Mouse (Mus musculus) embryonic facial prominence, embryonic 10.5 days (tissue): ENCODE results near the gene Mrpl28. TPM values are rescaled to one million over a fixed set of nuclear protein-coding genes. Genes with fewer than 3 reads are reported as not detected.
A peak's percentile ranks its signal among the peaks of the same experiment; 100 is the strongest.
"Not testable (repeated sequence)": the region's sequence is repeated elsewhere in the genome, so short reads cannot be mapped to it uniquely, and the experiment has no call there.

Source experiments
- DNase-seq: peaks from one replicate; pipeline ENCODE4 v3.0.0-alpha.2; 2017; ENCODE audit warnings: low spot score
- H3K27ac ChIP-seq: fragments of 300-500 bp; sonication (generic); replicated peaks from 2 replicates; pipeline ENCODE4 v1.5.1; 2016; ENCODE audit warnings: mild to moderate bottlenecking
- H3K27me3 ChIP-seq: fragments of 300-500 bp; sonication (generic); replicated peaks from 2 replicates; pipeline ENCODE4 v1.6.1; 2016; ENCODE audit warnings: low read depth, mild to moderate bottlenecking; ENCODE audit not compliant: poor library complexity, severe bottlenecking
- H3K36me3 ChIP-seq: fragments of 300-500 bp; sonication (generic); replicated peaks from 2 replicates; pipeline ENCODE4 v1.6.1; 2016; ENCODE audit warnings: mild to moderate bottlenecking, moderate library complexity
- H3K4me1 ChIP-seq: fragments of 300-500 bp; sonication (generic); 2 replicates; pipeline ENCODE4 v1.6.1; 2016
- H3K4me3 ChIP-seq: fragments of 300-500 bp; sonication (generic); 2 replicates; pipeline ENCODE4 v1.5.1; 2016; ENCODE audit warnings: mild to moderate bottlenecking, moderate library complexity
- H3K9me3 ChIP-seq: fragments of 300-500 bp; sonication (generic); 2 replicates; pipeline ENCODE4 v1.6.1; 2016; ENCODE audit warnings: mild to moderate bottlenecking
- WGBS: fragments of 180-500 bp; shearing (Covaris S2); methylation state at CpG from one replicate; pipeline ENCODE4 v1.1.7; 2016; 5-methylcytosine and 5-hydroxymethylcytosine counted together
- polyA plus RNA-seq: library from polyadenylated mRNA; unstranded; fragments of >200 nt; fragmentation: Nextera tagmentation; extraction: Ambion mirVana; gene quantifications from 2 replicates; pipeline ENCODE4 v1.2.1, GENCODE M21; 2016

The Mrpl28 gene
- 289 and 299 TPM in 2 replicates for polyA plus RNA-seq

GRCm38 (mm10) chr17:26123267-26123684 lies at the start of gene Mrpl28:
Mrpl28 (plus strand) TSS chr17:26123500.
- H3K4me1 ChIP-seq = peaks cover 31% of the 10 kb centered on the region
- peaks cover 17% of the 10 kb centered on the region for H3K27me3 ChIP-seq
- peaks cover 34% of the 10 kb centered on the region for H3K36me3 ChIP-seq
- under 1% methylated on average over 32 of the region's 32 CpGs for WGBS
- H3K27ac ChIP-seq = peak within 1 kb of the TSS; percentile 81
- DNase-seq = peak; percentile 95
- peak within 1 kb of the TSS; percentile 98 for H3K4me3 ChIP-seq
- H3K9me3 ChIP-seq = no peaks in the 10 kb centered on the region

GRCm38 (mm10) chr17:26075246-26075645 lies 48.1 kb upstream of the Mrpl28 start:
- Histone ChIP-seq H3K27ac (no peak overlapping the region), H3K4me3 (no peak overlapping the region), H3K36me3 (no peaks in the 10 kb centered on the region), H3K27me3 (peaks cover 21% of the 10 kb centered on the region), H3K9me3 (no peaks in the 10 kb centered on the region), H3K4me1 (no peaks in the 10 kb centered on the region)
- 81% methylated on average over 3 of the region's 3 CpGs for WGBS
- no peak for DNase-seq

- Histone ChIP-seq H3K27ac (no peak overlapping the region), H3K4me1 (no peaks in the 10 kb centered on the region), H3K27me3 (no peaks in the 10 kb centered on the region), H3K9me3 (no peaks in the 10 kb centered on the region), H3K36me3 (peaks cover 19% of the 10 kb centered on the region), H3K4me3 (no peak overlapping the region)
- 85% methylated on average over 2 of the region's 2 CpGs for WGBS
- no peak for DNase-seq
Measured at GRCm38 (mm10) chr17:26078851-26079250, 44.4 kb upstream of the Mrpl28 start.

GRCm38 (mm10) chr17:26080867-26081266 lies 42.4 kb upstream of the Mrpl28 start:
- Histone ChIP-seq H3K4me1 (no peaks in the 10 kb centered on the region), H3K4me3 (no peak overlapping the region), H3K36me3 (peaks cover 25% of the 10 kb centered on the region), H3K27ac (no peak overlapping the region), H3K9me3 (no peaks in the 10 kb centered on the region), H3K27me3 (no peaks in the 10 kb centered on the region)
- no peak for DNase-seq
- 53% methylated on average over 2 of the region's 2 CpGs for WGBS

GRCm38 (mm10) chr17:26087059-26087564 lies 36.2 kb upstream of the Mrpl28 start:
- no peaks in the 10 kb centered on the region for H3K9me3 ChIP-seq
- no peak overlapping the region for H3K4me3 ChIP-seq
- peaks cover 7% of the 10 kb centered on the region for H3K4me1 ChIP-seq
- no peak for DNase-seq
- H3K36me3 ChIP-seq = peaks cover 37% of the 10 kb centered on the region
- no peaks in the 10 kb centered on the region for H3K27me3 ChIP-seq
- no peak overlapping the region for H3K27ac ChIP-seq
- 86% methylated on average over 9 of the region's 9 CpGs for WGBS

- no peaks in the 10 kb centered on the region for H3K9me3 ChIP-seq
- WGBS = 2% methylated on average over 32 of the region's 32 CpGs
- peaks cover 39% of the 10 kb centered on the region for H3K36me3 ChIP-seq
- peak within 1 kb of the TSS; percentile 78 for H3K27ac ChIP-seq
- DNase-seq = peak; percentile 88
- no peaks in the 10 kb centered on the region for H3K27me3 ChIP-seq
- H3K4me3 ChIP-seq = peak within 1 kb of the TSS; percentile 62
- peaks cover 23% of the 10 kb centered on the region for H3K4me1 ChIP-seq
Measured at GRCm38 (mm10) chr17:26089905-26090632, 33.2 kb upstream of the Mrpl28 start, which contains the start of gene Decr2. Decr2 (minus strand) TSS chr17:26090337.

- no peak for DNase-seq
- peak overlapping the region; percentile 96 for H3K27ac ChIP-seq
- peaks cover 28% of the 10 kb centered on the region for H3K4me1 ChIP-seq
- peak overlapping the region; percentile 73 for H3K4me3 ChIP-seq
- peaks cover 29% of the 10 kb centered on the region for H3K36me3 ChIP-seq
- H3K9me3 ChIP-seq = no peaks in the 10 kb centered on the region
- H3K27me3 ChIP-seq = no peaks in the 10 kb centered on the region
- WGBS = 29% methylated on average over 9 of the region's 9 CpGs
Measured at GRCm38 (mm10) chr17:26094531-26095110, 28.7 kb upstream of the Mrpl28 start.

GRCm38 (mm10) chr17:26095121-26095740 lies 28.1 kb upstream of the Mrpl28 start, which contains the start of gene Nme4:
Nme4 (minus strand) TSS chr17:26095602.
- WGBS = 3% methylated on average over 47 of the region's 47 CpGs
- Histone ChIP-seq H3K9me3 (no peaks in the 10 kb centered on the region), H3K4me3 (peak within 1 kb of the TSS; percentile 73), H3K27me3 (no peaks in the 10 kb centered on the region), H3K27ac (peak within 1 kb of the TSS; percentile 96), H3K36me3 (peaks cover 29% of the 10 kb centered on the region), H3K4me1 (peaks cover 22% of the 10 kb centered on the region)
- DNase-seq = peak; percentile 81

GRCm38 (mm10) chr17:26098461-26098860 lies 24.8 kb upstream of the Mrpl28 start:
- H3K36me3 ChIP-seq = peaks cover 7% of the 10 kb centered on the region
- DNase-seq = no peak
- H3K4me3 ChIP-seq = no peak overlapping the region
- no peak overlapping the region for H3K27ac ChIP-seq
- peaks cover 26% of the 10 kb centered on the region for H3K4me1 ChIP-seq
- H3K27me3 ChIP-seq = no peaks in the 10 kb centered on the region
- WGBS = 92% methylated on average over 7 of the region's 7 CpGs
- no peaks in the 10 kb centered on the region for H3K9me3 ChIP-seq

- H3K4me1 ChIP-seq = peaks cover 17% of the 10 kb centered on the region
- not testable (repeated sequence) for H3K27me3 ChIP-seq, H3K27ac ChIP-seq, H3K4me3 ChIP-seq, H3K36me3 ChIP-seq, DNase-seq, H3K9me3 ChIP-seq
- WGBS = 59% methylated on average over 3 of the region's 3 CpGs
Measured at GRCm38 (mm10) chr17:26099316-26099715, 24.0 kb upstream of the Mrpl28 start.

- no peak overlapping the region for H3K4me3 ChIP-seq
- no peak for DNase-seq
- no peak overlapping the region for H3K27ac ChIP-seq
- peaks cover 9% of the 10 kb centered on the region for H3K4me1 ChIP-seq
- 34% methylated on average over 2 of the region's 2 CpGs for WGBS
- no peaks in the 10 kb centered on the region for H3K36me3 ChIP-seq
- H3K9me3 ChIP-seq = no peaks in the 10 kb centered on the region
- H3K27me3 ChIP-seq = no peaks in the 10 kb centered on the region
Measured at GRCm38 (mm10) chr17:26100166-26100565, 23.1 kb upstream of the Mrpl28 start.

- Histone ChIP-seq H3K27ac (no peak overlapping the region; the same call in 1 of the 2 replicates), H3K36me3 (no peaks in the 10 kb centered on the region), H3K9me3 (no peaks in the 10 kb centered on the region), H3K4me1 (peaks cover 3% of the 10 kb centered on the region), H3K27me3 (no peaks in the 10 kb centered on the region), H3K4me3 (no peak overlapping the region)
- DNase-seq = peak; percentile 38
- 53% methylated on average over 4 of the region's 4 CpGs for WGBS
Measured at GRCm38 (mm10) chr17:26101478-26101877, 21.8 kb upstream of the Mrpl28 start.
